Mouse (Mus musculus): ENCODE results near the gene Ascc3. TPM values are rescaled to one million over a fixed set of nuclear protein-coding genes. Genes with fewer than 3 reads are reported as not detected.

Ascc3 gene
- polyA plus RNA-seq, 1 experiment: 28.7 TPM

DNA sequence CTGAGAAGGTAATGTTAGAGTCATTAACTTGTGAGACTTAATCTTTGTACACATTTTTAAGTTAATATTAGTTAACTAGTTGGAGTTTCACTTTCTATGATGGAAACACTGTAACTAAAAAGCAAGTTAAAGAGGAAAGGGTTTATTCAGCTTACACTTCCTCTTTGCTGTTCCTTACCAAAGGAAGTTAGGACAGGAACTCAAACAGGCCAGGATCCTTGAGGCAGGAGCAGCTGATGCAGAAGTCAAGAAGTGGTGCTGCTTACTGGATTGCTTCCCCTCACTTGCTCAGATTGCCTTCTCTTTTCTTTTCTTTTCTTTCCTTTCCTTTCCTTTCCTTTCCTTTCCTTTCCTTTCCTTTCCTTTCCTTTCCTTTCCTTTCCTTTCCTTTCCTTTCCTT, 97.9 kb downstream of the Ascc3 start:
- H3K4me3 ChIP-seq (ENCODE audit: control insufficient read depth, insufficient read depth, low read length): no peak overlapping the region
- no peak for DNase-seq
- H3K4me1 ChIP-seq (replicated peaks; ENCODE audit: control insufficient read depth, insufficient read depth, low read length): no peaks in the 10 kb centered on the region
- TF ChIP-seq CTCF (IDR thresholded peaks at IDR 0.05; ENCODE audit: borderline replicate concordance, control insufficient read depth, extremely low read depth, insufficient read depth, low read length, poor library complexity) (no peak), POLR2A (IDR thresholded peaks at IDR 0.05; ENCODE audit: control insufficient read depth, extremely low read depth, insufficient read depth, low read length, poor library complexity) (no peak)
- H3K36me3 ChIP-seq (ENCODE audit: control insufficient read depth, insufficient read depth, low read length): no peaks in the 10 kb centered on the region
- H3K27ac ChIP-seq (ENCODE audit: control insufficient read depth, insufficient read depth, low read length): no peak overlapping the region
- H3K27me3 ChIP-seq (ENCODE audit: control insufficient read depth, insufficient read depth, low read length): no peaks in the 10 kb centered on the region

GRCm38 (mm10) chr10:50698836-50699433, 106.5 kb downstream of the Ascc3 start:
- H3K4me3 ChIP-seq (ENCODE audit: control insufficient read depth, insufficient read depth, low read length): no peak overlapping the region
- WGBS: 67% methylated on average over 4 of the region's 4 CpGs
- no peaks in the 10 kb centered on the region for H3K27me3 ChIP-seq (ENCODE audit: control insufficient read depth, insufficient read depth, low read length)
- TF ChIP-seq CTCF (IDR thresholded peaks at IDR 0.05; ENCODE audit: borderline replicate concordance, control insufficient read depth, extremely low read depth, insufficient read depth, low read length, poor library complexity): no peak
- no peak for TF ChIP-seq POLR2A (IDR thresholded peaks at IDR 0.05; ENCODE audit: control insufficient read depth, extremely low read depth, insufficient read depth, low read length, poor library complexity)
- H3K27ac ChIP-seq (ENCODE audit: control insufficient read depth, insufficient read depth, low read length): no peak overlapping the region
- no peaks in the 10 kb centered on the region for H3K4me1 ChIP-seq (replicated peaks; ENCODE audit: control insufficient read depth, insufficient read depth, low read length)
- no peak for DNase-seq
- H3K36me3 ChIP-seq (ENCODE audit: control insufficient read depth, insufficient read depth, low read length): peaks cover 11% of the 10 kb centered on the region; the same call in 1 of the 2 replicates

- no peak overlapping the region for H3K27ac ChIP-seq (ENCODE audit: control insufficient read depth, insufficient read depth, low read length)
- H3K4me1 ChIP-seq (replicated peaks; ENCODE audit: control insufficient read depth, insufficient read depth, low read length): no peaks in the 10 kb centered on the region
- no peak for DNase-seq
- peaks cover 11% of the 10 kb centered on the region; the same call in 1 of the 2 replicates for H3K36me3 ChIP-seq (ENCODE audit: control insufficient read depth, insufficient read depth, low read length)
- 84% methylated on average over 2 of the region's 2 CpGs for WGBS
- TF ChIP-seq POLR2A (IDR thresholded peaks at IDR 0.05; ENCODE audit: control insufficient read depth, extremely low read depth, insufficient read depth, low read length, poor library complexity) (no peak), CTCF (IDR thresholded peaks at IDR 0.05; ENCODE audit: borderline replicate concordance, control insufficient read depth, extremely low read depth, insufficient read depth, low read length, poor library complexity) (no peak)
- no peaks in the 10 kb centered on the region for H3K27me3 ChIP-seq (ENCODE audit: control insufficient read depth, insufficient read depth, low read length)
- no peak overlapping the region for H3K4me3 ChIP-seq (ENCODE audit: control insufficient read depth, insufficient read depth, low read length)
Observed at GRCm38 (mm10) chr10:50701736-50702135, 109.3 kb downstream of the Ascc3 start.

DNA sequence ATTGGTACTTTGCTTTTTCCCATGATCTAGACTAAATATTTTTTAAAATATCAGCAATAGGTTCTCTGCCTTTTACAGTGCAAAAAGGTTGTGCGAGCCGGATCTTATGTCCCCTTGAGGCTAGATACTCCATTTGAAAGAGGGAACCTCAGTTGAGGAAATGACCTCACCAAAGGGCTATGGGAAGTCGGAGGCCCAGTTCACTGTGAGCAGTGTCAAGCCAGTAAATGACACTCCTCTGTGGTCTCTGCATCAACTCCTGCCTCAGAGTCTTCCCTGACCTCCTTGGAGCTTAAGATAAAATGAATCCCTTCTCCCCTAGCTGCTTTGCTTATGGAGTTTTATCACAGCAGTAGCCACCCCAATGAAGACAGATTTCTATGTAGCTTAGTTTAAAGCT, 109.9 kb downstream of the Ascc3 start:
- Histone ChIP-seq H3K36me3 (ENCODE audit: control insufficient read depth, insufficient read depth, low read length) (peaks cover 11% of the 10 kb centered on the region; the same call in 1 of the 2 replicates), H3K4me1 (replicated peaks; ENCODE audit: control insufficient read depth, insufficient read depth, low read length) (no peaks in the 10 kb centered on the region), H3K27ac (ENCODE audit: control insufficient read depth, insufficient read depth, low read length) (no peak overlapping the region), H3K4me3 (ENCODE audit: control insufficient read depth, insufficient read depth, low read length) (no peak overlapping the region), H3K27me3 (ENCODE audit: control insufficient read depth, insufficient read depth, low read length) (no peaks in the 10 kb centered on the region)
- no peak for DNase-seq
- 81% methylated on average over 3 of the region's 3 CpGs for whole genome bisulfite sequencing
- TF ChIP-seq CTCF (IDR thresholded peaks at IDR 0.05; ENCODE audit: borderline replicate concordance, control insufficient read depth, extremely low read depth, insufficient read depth, low read length, poor library complexity): no peak
- TF ChIP-seq POLR2A (IDR thresholded peaks at IDR 0.05; ENCODE audit: control insufficient read depth, extremely low read depth, insufficient read depth, low read length, poor library complexity): no peak

- Histone ChIP-seq H3K27ac (ENCODE audit: control insufficient read depth, insufficient read depth, low read length) (no peak overlapping the region), H3K4me1 (replicated peaks; ENCODE audit: control insufficient read depth, insufficient read depth, low read length) (no peaks in the 10 kb centered on the region), H3K4me3 (ENCODE audit: control insufficient read depth, insufficient read depth, low read length) (no peak overlapping the region), H3K36me3 (ENCODE audit: control insufficient read depth, insufficient read depth, low read length) (peaks cover 11% of the 10 kb centered on the region; the same call in 1 of the 2 replicates), H3K27me3 (ENCODE audit: control insufficient read depth, insufficient read depth, low read length) (no peaks in the 10 kb centered on the region)
- no peak for TF ChIP-seq POLR2A (IDR thresholded peaks at IDR 0.05; ENCODE audit: control insufficient read depth, extremely low read depth, insufficient read depth, low read length, poor library complexity)
- TF ChIP-seq CTCF (IDR thresholded peaks at IDR 0.05; ENCODE audit: borderline replicate concordance, control insufficient read depth, extremely low read depth, insufficient read depth, low read length, poor library complexity): no peak
- WGBS: 36% methylated on average over 6 of the region's 6 CpGs
- DNase-seq: peak; percentile 32
Observed at GRCm38 (mm10) chr10:50704202-50704601, 111.7 kb downstream of the Ascc3 start.

GRCm38 (mm10) chr10:50704898-50705297, 112.4 kb downstream of the Ascc3 start:
- DNase-seq: no peak
- H3K4me3 ChIP-seq (ENCODE audit: control insufficient read depth, insufficient read depth, low read length): no peak overlapping the region
- TF ChIP-seq CTCF (IDR thresholded peaks at IDR 0.05; ENCODE audit: borderline replicate concordance, control insufficient read depth, extremely low read depth, insufficient read depth, low read length, poor library complexity) (no peak), POLR2A (IDR thresholded peaks at IDR 0.05; ENCODE audit: control insufficient read depth, extremely low read depth, insufficient read depth, low read length, poor library complexity) (no peak)
- no peak overlapping the region for H3K27ac ChIP-seq (ENCODE audit: control insufficient read depth, insufficient read depth, low read length)
- H3K36me3 ChIP-seq (ENCODE audit: control insufficient read depth, insufficient read depth, low read length): peaks cover 11% of the 10 kb centered on the region; the same call in 1 of the 2 replicates
- H3K4me1 ChIP-seq (replicated peaks; ENCODE audit: control insufficient read depth, insufficient read depth, low read length): no peaks in the 10 kb centered on the region
- 90% methylated on average over 3 of the region's 3 CpGs for WGBS
- H3K27me3 ChIP-seq (ENCODE audit: control insufficient read depth, insufficient read depth, low read length): no peaks in the 10 kb centered on the region

- Histone ChIP-seq H3K36me3 (ENCODE audit: control insufficient read depth, insufficient read depth, low read length) (peaks cover 4% of the 10 kb centered on the region; the same call in 1 of the 2 replicates), H3K4me3 (ENCODE audit: control insufficient read depth, insufficient read depth, low read length) (no peak overlapping the region), H3K4me1 (replicated peaks; ENCODE audit: control insufficient read depth, insufficient read depth, low read length) (no peaks in the 10 kb centered on the region), H3K27ac (ENCODE audit: control insufficient read depth, insufficient read depth, low read length) (no peak overlapping the region), H3K27me3 (ENCODE audit: control insufficient read depth, insufficient read depth, low read length) (no peaks in the 10 kb centered on the region)
- no peak for DNase-seq
- 93% methylated on average over 3 of the region's 3 CpGs for WGBS
- TF ChIP-seq POLR2A (IDR thresholded peaks at IDR 0.05; ENCODE audit: control insufficient read depth, extremely low read depth, insufficient read depth, low read length, poor library complexity): no peak
- TF ChIP-seq CTCF (IDR thresholded peaks at IDR 0.05; ENCODE audit: borderline replicate concordance, control insufficient read depth, extremely low read depth, insufficient read depth, low read length, poor library complexity): no peak
Observed at GRCm38 (mm10) chr10:50711286-50711685, 118.8 kb downstream of the Ascc3 start.
